Mouse (Mus musculus) liver, postnatal 0 days (tissue): Measurements from ENCODE around the gene Acadsb. TPM values are rescaled to one million over a fixed set of nuclear protein-coding genes. Genes with fewer than 3 reads are reported as not detected.
"Not testable (repeated sequence)": the region's sequence is repeated elsewhere in the genome, so short reads cannot be mapped to it uniquely, and the experiment has no call there.

Experiments used
- ATAC-seq: fragments of 200-750 bp; cut with Nextera tagmentation; 2 replicates; pipeline ENCODE4 v1.8.0; 2017; ENCODE audit warnings: mild to moderate bottlenecking, moderate library complexity
- DNase-seq: peaks from one replicate; pipeline ENCODE4 v3.0.0-alpha.2; 2016
- H3K27ac ChIP-seq: fragments of 300-500 bp; sonication (generic); 2 replicates; pipeline ENCODE4 v1.5.1; 2014; ENCODE audit warnings: antibody characterized with exemption, moderate library complexity, mild to moderate bottlenecking, low read depth
- H3K27me3 ChIP-seq: fragments of 300-500 bp; sonication (generic); 2 replicates; pipeline ENCODE4 v1.6.1; 2014; ENCODE audit warnings: low read length, control low read depth, mixed read lengths; ENCODE audit not compliant: insufficient read depth
- H3K36me3 ChIP-seq: fragments of 300-500 bp; sonication (generic); replicated peaks from 2 replicates; pipeline ENCODE4 v1.6.1; 2014; ENCODE audit warnings: mild to moderate bottlenecking, control low read depth, low read length, moderate library complexity, mixed read lengths; ENCODE audit not compliant: insufficient read depth
- H3K4me1 ChIP-seq: fragments of 300-500 bp; sonication (generic); 2 replicates; pipeline ENCODE4 v1.6.1; 2014; ENCODE audit warnings: antibody characterized with exemption, mild to moderate bottlenecking, control low read depth; ENCODE audit not compliant: insufficient read depth
- H3K4me2 ChIP-seq: fragments of 300-500 bp; sonication (generic); 2 replicates; pipeline ENCODE4 v1.6.1; 2014; ENCODE audit warnings: low read depth, mild to moderate bottlenecking, low read length, moderate library complexity, mixed read lengths
- H3K4me3 ChIP-seq: fragments of 300-500 bp; sonication (generic); 2 replicates; pipeline ENCODE4 v1.5.1; 2014; ENCODE audit warnings: low read depth, low read length
- H3K9ac ChIP-seq: fragments of 300-500 bp; sonication (generic); replicated peaks from 2 replicates; pipeline ENCODE4 v1.6.1; 2014; ENCODE audit warnings: mild to moderate bottlenecking, moderate library complexity
- H3K9me3 ChIP-seq: fragments of 300-500 bp; sonication (generic); 2 replicates; pipeline ENCODE4 v1.6.1; 2016; ENCODE audit warnings: mild to moderate bottlenecking, control low read depth, low read length, mixed read lengths
- CTCF ChIP-seq: sonication (generic); IDR thresholded peaks from 2 replicates; pipeline ENCODE4 v1.5.1; 2016; ENCODE audit warnings: antibody characterized with exemption, low read depth
- EP300 ChIP-seq: IDR thresholded peaks from 2 replicates; pipeline ENCODE4 v1.6.1; 2016; ENCODE audit warnings: antibody characterized with exemption, low read depth, mild to moderate bottlenecking
- whole genome bisulfite sequencing: fragments of 180-500 bp; shearing (Covaris S2); extraction: QIAGEN DNeasy Blood & Tissue Kit; methylation state at CpG from one replicate; pipeline ENCODE4 v1.1.7; 2014; ENCODE audit not compliant: insufficient replicate concordance; 5-methylcytosine and 5-hydroxymethylcytosine counted together
- polyA plus RNA-seq: library from polyadenylated mRNA; unstranded; fragments of >200 nt; fragmentation: Nextera tagmentation; extraction: Ambion mirVana; gene quantifications from 2 replicates; pipeline ENCODE4 v1.2.1, GENCODE M21; 2015

The Acadsb gene
- polyA plus RNA-seq, 1 experiment from 2014 or later: 27.1 TPM

GRCm38 (mm10) chr7:131371470-131371860, 38.9 kb upstream of the Acadsb start:
- H3K4me2 ChIP-seq: peak overlapping the region; percentile 91
- H3K36me3 ChIP-seq: no peaks in the 10 kb centered on the region
- DNase-seq (no peak), ATAC-seq (no peak)
- H3K4me3 ChIP-seq: peak overlapping the region; percentile 75
- WGBS: 8% methylated on average over 9 of the region's 9 CpGs
- no peak for TF ChIP-seq EP300
- no peak for TF ChIP-seq CTCF
- peaks cover 16% of the 10 kb centered on the region for H3K4me1 ChIP-seq
- peak overlapping the region; percentile 84 for H3K9ac ChIP-seq
- H3K27ac ChIP-seq: peak overlapping the region; percentile 90
- no peaks in the 10 kb centered on the region for H3K27me3 ChIP-seq
- no peaks in the 10 kb centered on the region for H3K9me3 ChIP-seq

- H3K4me2 ChIP-seq: peak overlapping the region; percentile 91
- H3K4me1 ChIP-seq: peaks cover 16% of the 10 kb centered on the region
- TF ChIP-seq CTCF: 0 out of 2 replicates have a peak, but pooled peaks have one; percentile 11
- no peak for TF ChIP-seq EP300
- peak overlapping the region; percentile 75 for H3K4me3 ChIP-seq
- no peaks in the 10 kb centered on the region for H3K36me3 ChIP-seq
- WGBS: 47% methylated on average over 9 of the region's 9 CpGs
- H3K27ac ChIP-seq: no peak overlapping the region
- H3K27me3 ChIP-seq: no peaks in the 10 kb centered on the region
- no peak for ATAC-seq
- DNase-seq: no peak
- H3K9ac ChIP-seq: peak overlapping the region; percentile 84; the same call in 1 of the 2 replicates
- no peaks in the 10 kb centered on the region for H3K9me3 ChIP-seq
Observed at GRCm38 (mm10) chr7:131371880-131372651, 38.3 kb upstream of the Acadsb start.

GRCm38 (mm10) chr7:131391761-131392160, 18.6 kb upstream of the Acadsb start:
- peaks cover 26% of the 10 kb centered on the region for H3K36me3 ChIP-seq
- 87% methylated on average over 6 of the region's 7 CpGs for WGBS
- not testable (repeated sequence) for H3K27ac ChIP-seq, H3K9ac ChIP-seq, H3K27me3 ChIP-seq, DNase-seq, ATAC-seq, H3K4me2 ChIP-seq, H3K4me3 ChIP-seq, H3K4me1 ChIP-seq, H3K9me3 ChIP-seq

- Histone ChIP-seq H3K27me3 (no peaks in the 10 kb centered on the region), H3K36me3 (no peaks in the 10 kb centered on the region), H3K27ac (peak overlapping the region; percentile 76; the same call in 1 of the 2 replicates), H3K4me1 (peaks cover 16% of the 10 kb centered on the region), H3K4me3 (peak overlapping the region; percentile 81), H3K9ac (peak overlapping the region; percentile 93), H3K9me3 (no peaks in the 10 kb centered on the region), H3K4me2 (peak overlapping the region; percentile 94)
- no peak for TF ChIP-seq CTCF
- no peak for TF ChIP-seq EP300
- DNase-seq (no peak), ATAC-seq (no peak)
- WGBS: 6% methylated on average over 16 of the region's 16 CpGs
Observed at GRCm38 (mm10) chr7:131409321-131409987, 947 bp upstream of the Acadsb start.

- Histone ChIP-seq H3K27ac (peak overlapping the region; percentile 76), H3K9ac (peak overlapping the region; percentile 93), H3K36me3 (no peaks in the 10 kb centered on the region), H3K4me2 (peak overlapping the region; percentile 94), H3K9me3 (no peaks in the 10 kb centered on the region), H3K4me1 (peaks cover 16% of the 10 kb centered on the region), H3K27me3 (no peaks in the 10 kb centered on the region), H3K4me3 (peak overlapping the region; percentile 81)
- peak; percentile 65 for ATAC-seq
- TF ChIP-seq CTCF (0 out of 2 replicates have a peak, but pooled peaks have one; percentile 17), EP300 (no peak)
- DNase-seq: no peak
- WGBS: 0% methylated on average over 38 of the region's 38 CpGs
Observed at GRCm38 (mm10) chr7:131409988-131410385, 414 bp upstream of the Acadsb start.

GRCm38 (mm10) chr7:131411221-131411940, 980 bp downstream of the Acadsb start:
- Histone ChIP-seq H3K9ac (peak overlapping the region; percentile 46), H3K27me3 (no peaks in the 10 kb centered on the region), H3K4me3 (peak overlapping the region; percentile 81), H3K27ac (peak overlapping the region; percentile 84), H3K4me2 (peak overlapping the region; percentile 94), H3K9me3 (no peaks in the 10 kb centered on the region), H3K36me3 (no peaks in the 10 kb centered on the region), H3K4me1 (peaks cover 16% of the 10 kb centered on the region)
- DNase-seq (peak; percentile 21), ATAC-seq (no peak)
- WGBS: 41% methylated on average over 10 of the region's 10 CpGs
- no peak for TF ChIP-seq EP300
- TF ChIP-seq CTCF: no peak
